Mouse (Mus musculus) frontal cortex, postnatal 36 days (tissue): ENCODE measurements around the gene Cpn1.
A peak's percentile ranks its signal among the peaks of the same experiment; 100 is the strongest.
"Not testable (repeated sequence)": the region's sequence is repeated elsewhere in the genome, so short reads cannot be mapped to it uniquely, and the experiment has no call there.

Experiments used
- DNase-seq, 2 experiments: peaks; one replicate each; pipeline ENCODE4 v3.0.0; 2022; ENCODE audit warnings: low spot score in 2 of 2

Cpn1 gene

GRCm38 (mm10) chr19:43981992-43982391, 4.4 kb downstream of the Cpn1 start:
- no peak for DNase-seq

GRCm38 (mm10) chr19:43980711-43981110, 5.6 kb downstream of the Cpn1 start:
- DNase-seq = no peak

- no peak for DNase-seq
Observed at GRCm38 (mm10) chr19:43977799-43978198, 8.6 kb downstream of the Cpn1 start.

GRCm38 (mm10) chr19:43976661-43977060, 9.7 kb downstream of the Cpn1 start:
- no peak for DNase-seq

GRCm38 (mm10) chr19:43974221-43974620, 12.1 kb downstream of the Cpn1 start:
- no peak for DNase-seq

GRCm38 (mm10) chr19:43973711-43974110, 12.6 kb downstream of the Cpn1 start:
- DNase-seq = no peak

- no peak for DNase-seq
Observed at GRCm38 (mm10) chr19:43972129-43972528, 14.2 kb downstream of the Cpn1 start.

GRCm38 (mm10) chr19:43968436-43969026, 17.8 kb downstream of the Cpn1 start:
- DNase-seq = no peak

- no peak for DNase-seq
Observed at GRCm38 (mm10) chr19:43966481-43966880, 19.9 kb downstream of the Cpn1 start.

GRCm38 (mm10) chr19:43965496-43966085, 20.8 kb downstream of the Cpn1 start:
- no peak for DNase-seq

- no peak for DNase-seq
Observed at GRCm38 (mm10) chr19:43962795-43963194, 23.6 kb downstream of the Cpn1 start.

- no peak for DNase-seq
Observed at GRCm38 (mm10) chr19:43961185-43961584, 25.2 kb downstream of the Cpn1 start.

GRCm38 (mm10) chr19:43960014-43960413, 26.3 kb downstream of the Cpn1 start:
- no peak for DNase-seq

GRCm38 (mm10) chr19:43959162-43959561, 27.2 kb downstream of the Cpn1 start:
- DNase-seq = peak; percentile 63 to 68

- peak in 1 of 2 experiments; percentile 75 for DNase-seq
Observed at GRCm38 (mm10) chr19:43957881-43958280, 28.5 kb downstream of the Cpn1 start.

- no peak for DNase-seq
Observed at GRCm38 (mm10) chr19:43957402-43957801, 29.0 kb downstream of the Cpn1 start.

- DNase-seq = no peak
Observed at GRCm38 (mm10) chr19:43955266-43955665, 31.1 kb downstream of the Cpn1 start.

GRCm38 (mm10) chr19:43954864-43955263, 31.5 kb downstream of the Cpn1 start:
- DNase-seq = no peak

GRCm38 (mm10) chr19:43952936-43953335, 33.4 kb downstream of the Cpn1 start:
- DNase-seq = not testable (repeated sequence)

GRCm38 (mm10) chr19:43949111-43949810, 37.1 kb downstream of the Cpn1 start:
- DNase-seq = no peak

- no peak for DNase-seq
Observed at GRCm38 (mm10) chr19:43944566-43944965, 41.8 kb downstream of the Cpn1 start.

- DNase-seq = no peak
Observed at GRCm38 (mm10) chr19:43943076-43943475, 43.3 kb downstream of the Cpn1 start.
